Mouse (Mus musculus) hindbrain, embryonic 12.5 days (tissue): ENCODE results near the gene Arpc5. TPM values are rescaled to one million over a fixed set of nuclear protein-coding genes. Genes with fewer than 3 reads are reported as not detected.
A peak's percentile ranks its signal among the peaks of the same experiment; 100 is the strongest.

Experiments used
- ATAC-seq: fragments of 200-750 bp; cut with Nextera tagmentation; 2 replicates; pipeline ENCODE4 v1.8.0; 2017; ENCODE audit warnings: moderate TSS enrichment; ENCODE audit not compliant: low FRiP score
- H3K27ac ChIP-seq: fragments of 300-500 bp; sonication (generic); 2 replicates; pipeline ENCODE4 v1.5.1; 2016; ENCODE audit warnings: mild to moderate bottlenecking
- H3K27me3 ChIP-seq: fragments of 300-500 bp; sonication (generic); 2 replicates; pipeline ENCODE4 v1.6.1; 2016; ENCODE audit warnings: mild to moderate bottlenecking
- H3K36me3 ChIP-seq: fragments of 300-500 bp; sonication (generic); 2 replicates; pipeline ENCODE4 v1.6.1; 2016; ENCODE audit warnings: mild to moderate bottlenecking
- H3K4me1 ChIP-seq: fragments of 300-500 bp; sonication (generic); 2 replicates; pipeline ENCODE4 v1.6.1; 2016
- H3K4me2 ChIP-seq: fragments of 300-500 bp; sonication (generic); replicated peaks from 2 replicates; pipeline ENCODE4 v1.6.1; 2016; ENCODE audit warnings: mild to moderate bottlenecking
- H3K4me3 ChIP-seq: fragments of 300-500 bp; sonication (generic); 2 replicates; pipeline ENCODE4 v1.5.1; 2016; ENCODE audit warnings: mild to moderate bottlenecking
- H3K9ac ChIP-seq: fragments of 300-500 bp; sonication (generic); 2 replicates; pipeline ENCODE4 v1.6.1; 2016; ENCODE audit warnings: mild to moderate bottlenecking, moderate library complexity
- H3K9me3 ChIP-seq: fragments of 300-500 bp; sonication (generic); replicated peaks from 2 replicates; pipeline ENCODE4 v1.6.1; 2016; ENCODE audit warnings: mild to moderate bottlenecking
- WGBS: fragments of 180-500 bp; shearing (Covaris S2); methylation state at CpG from one replicate; pipeline ENCODE4 v1.1.7; 2016; 5-methylcytosine and 5-hydroxymethylcytosine counted together
- polyA plus RNA-seq: library from polyadenylated mRNA; unstranded; fragments of >200 nt; fragmentation: Nextera tagmentation; extraction: Ambion mirVana; gene quantifications from 2 replicates; pipeline ENCODE4 v1.2.1, GENCODE M21; 2016

Gene Arpc5
- 310 and 335 TPM in 2 replicates for polyA plus RNA-seq

GRCm38 (mm10) chr1:152766032-152766772 is at the start of gene Arpc5, which contains the start of gene Rgl1:
TSS of gene Arpc5 (plus strand) at chr1:152766542.
TSS of gene Rgl1 (minus strand) at chr1:152766351.
- Histone ChIP-seq H3K27ac (peak within 1 kb of the TSS; percentile 91), H3K27me3 (peaks cover 6% of the 10 kb centered on the region), H3K9me3 (no peaks in the 10 kb centered on the region), H3K4me3 (peak within 1 kb of the TSS; percentile 99), H3K4me1 (peaks cover 11% of the 10 kb centered on the region), H3K9ac (peak within 1 kb of the TSS; percentile 93), H3K4me2 (peak within 1 kb of the TSS; percentile 69), H3K36me3 (peaks cover 7% of the 10 kb centered on the region)
- peak; percentile 97 for ATAC-seq
- WGBS: under 1% methylated on average over 86 of the region's 86 CpGs

- no peak overlapping the region for H3K9ac ChIP-seq
- H3K4me1 ChIP-seq: 0 out of 2 replicates have a peak, but pooled peaks cover 4% of the 10 kb centered on the region
- H3K27me3 ChIP-seq: no peaks in the 10 kb centered on the region
- no peak overlapping the region for H3K27ac ChIP-seq
- no peaks in the 10 kb centered on the region for H3K36me3 ChIP-seq
- H3K9me3 ChIP-seq: no peaks in the 10 kb centered on the region
- ATAC-seq: no peak
- 96% methylated on average over 1 of the region's 1 CpGs for WGBS
- H3K4me3 ChIP-seq: no peak overlapping the region
- no peak overlapping the region for H3K4me2 ChIP-seq
Observed at GRCm38 (mm10) chr1:152717329-152717728, 49.0 kb upstream of the Arpc5 start.

- 61% methylated on average over 6 of the region's 6 CpGs for WGBS
- Histone ChIP-seq H3K27me3 (no peaks in the 10 kb centered on the region), H3K27ac (no peak overlapping the region), H3K9me3 (no peaks in the 10 kb centered on the region), H3K4me1 (0 out of 2 replicates have a peak, but pooled peaks cover 4% of the 10 kb centered on the region), H3K4me2 (no peak overlapping the region), H3K36me3 (no peaks in the 10 kb centered on the region), H3K4me3 (no peak overlapping the region), H3K9ac (no peak overlapping the region)
- ATAC-seq: no peak
Observed at GRCm38 (mm10) chr1:152718200-152718599, 48.1 kb upstream of the Arpc5 start.

- H3K4me3 ChIP-seq: no peak overlapping the region
- 87% methylated on average over 4 of the region's 4 CpGs for WGBS
- H3K4me2 ChIP-seq: no peak overlapping the region
- no peak overlapping the region for H3K9ac ChIP-seq
- no peak for ATAC-seq
- H3K9me3 ChIP-seq: no peaks in the 10 kb centered on the region
- H3K27me3 ChIP-seq: no peaks in the 10 kb centered on the region
- 0 out of 2 replicates have a peak, but pooled peaks cover 4% of the 10 kb centered on the region for H3K4me1 ChIP-seq
- no peak overlapping the region for H3K27ac ChIP-seq
- no peaks in the 10 kb centered on the region for H3K36me3 ChIP-seq
Observed at GRCm38 (mm10) chr1:152720969-152721368, 45.4 kb upstream of the Arpc5 start.

- no peak overlapping the region for H3K9ac ChIP-seq
- ATAC-seq: no peak
- no peak overlapping the region for H3K4me2 ChIP-seq
- H3K36me3 ChIP-seq: no peaks in the 10 kb centered on the region
- 86% methylated on average over 11 of the region's 11 CpGs for WGBS
- H3K4me3 ChIP-seq: no peak overlapping the region
- 0 out of 2 replicates have a peak, but pooled peaks cover 4% of the 10 kb centered on the region for H3K4me1 ChIP-seq
- no peaks in the 10 kb centered on the region for H3K27me3 ChIP-seq
- H3K9me3 ChIP-seq: no peaks in the 10 kb centered on the region
- H3K27ac ChIP-seq: no peak overlapping the region
Observed at GRCm38 (mm10) chr1:152721535-152722198, 44.7 kb upstream of the Arpc5 start.

GRCm38 (mm10) chr1:152724286-152724685 is 42.1 kb upstream of the Arpc5 start:
- Histone ChIP-seq H3K4me2 (no peak overlapping the region), H3K4me3 (no peak overlapping the region), H3K9me3 (no peaks in the 10 kb centered on the region), H3K36me3 (no peaks in the 10 kb centered on the region), H3K4me1 (no peaks in the 10 kb centered on the region), H3K9ac (no peak overlapping the region), H3K27ac (no peak overlapping the region), H3K27me3 (no peaks in the 10 kb centered on the region)
- no peak for ATAC-seq

GRCm38 (mm10) chr1:152726095-152726494 is 40.2 kb upstream of the Arpc5 start:
- H3K27ac ChIP-seq: no peak overlapping the region
- H3K36me3 ChIP-seq: no peaks in the 10 kb centered on the region
- H3K9me3 ChIP-seq: no peaks in the 10 kb centered on the region
- H3K9ac ChIP-seq: no peak overlapping the region
- no peak overlapping the region for H3K4me3 ChIP-seq
- WGBS: 72% methylated on average over 3 of the region's 3 CpGs
- H3K4me1 ChIP-seq: no peaks in the 10 kb centered on the region
- no peaks in the 10 kb centered on the region for H3K27me3 ChIP-seq
- no peak overlapping the region for H3K4me2 ChIP-seq
- ATAC-seq: no peak

- Histone ChIP-seq H3K4me3 (no peak overlapping the region), H3K9ac (no peak overlapping the region), H3K4me2 (no peak overlapping the region), H3K4me1 (no peaks in the 10 kb centered on the region), H3K27ac (no peak overlapping the region), H3K27me3 (no peaks in the 10 kb centered on the region), H3K36me3 (no peaks in the 10 kb centered on the region), H3K9me3 (no peaks in the 10 kb centered on the region)
- ATAC-seq: no peak
- WGBS: 75% methylated on average over 4 of the region's 5 CpGs
Observed at GRCm38 (mm10) chr1:152727604-152728236, 38.6 kb upstream of the Arpc5 start.

GRCm38 (mm10) chr1:152738793-152739192 is 27.5 kb upstream of the Arpc5 start:
- WGBS: 77% methylated on average over 9 of the region's 9 CpGs
- no peak for ATAC-seq

GRCm38 (mm10) chr1:152739374-152739773 is 27.0 kb upstream of the Arpc5 start:
- WGBS: 70% methylated on average over 11 of the region's 11 CpGs
- Histone ChIP-seq H3K36me3 (no peaks in the 10 kb centered on the region), H3K27me3 (no peaks in the 10 kb centered on the region), H3K4me2 (no peak overlapping the region), H3K9ac (no peak overlapping the region), H3K27ac (no peak overlapping the region), H3K9me3 (no peaks in the 10 kb centered on the region), H3K4me1 (no peaks in the 10 kb centered on the region), H3K4me3 (no peak overlapping the region)
- ATAC-seq: no peak

More at GRCm38 (mm10) chr1:152738793-152739192, 27.5 kb upstream of the Arpc5 start:
- Histone ChIP-seq H3K9me3 (no peaks in the 10 kb centered on the region), H3K4me1 (no peaks in the 10 kb centered on the region), H3K27ac (no peak overlapping the region), H3K27me3 (no peaks in the 10 kb centered on the region), H3K36me3 (no peaks in the 10 kb centered on the region), H3K4me2 (no peak overlapping the region), H3K9ac (no peak overlapping the region), H3K4me3 (no peak overlapping the region)

- H3K4me2 ChIP-seq: no peak overlapping the region
- H3K9ac ChIP-seq: no peak overlapping the region
- no peaks in the 10 kb centered on the region for H3K4me1 ChIP-seq
- no peaks in the 10 kb centered on the region for H3K27me3 ChIP-seq
- H3K27ac ChIP-seq: no peak overlapping the region
- H3K36me3 ChIP-seq: no peaks in the 10 kb centered on the region
- ATAC-seq: no peak
- H3K9me3 ChIP-seq: no peaks in the 10 kb centered on the region
- 69% methylated on average over 15 of the region's 15 CpGs for WGBS
- no peak overlapping the region for H3K4me3 ChIP-seq
Observed at GRCm38 (mm10) chr1:152743095-152743826, 23.1 kb upstream of the Arpc5 start.

GRCm38 (mm10) chr1:152746426-152746825 is 19.9 kb upstream of the Arpc5 start:
- Histone ChIP-seq H3K4me3 (no peak overlapping the region), H3K36me3 (no peaks in the 10 kb centered on the region), H3K4me2 (no peak overlapping the region), H3K9ac (no peak overlapping the region), H3K27ac (no peak overlapping the region), H3K27me3 (no peaks in the 10 kb centered on the region), H3K4me1 (0 out of 2 replicates have a peak, but pooled peaks cover 2% of the 10 kb centered on the region), H3K9me3 (no peaks in the 10 kb centered on the region)
- WGBS: 7% methylated on average over 5 of the region's 5 CpGs
- ATAC-seq: peak; percentile 48; the same call in 1 of the 2 replicates
